Mouse (Mus musculus): Measurements from ENCODE around the gene Rarres1.

DNA sequence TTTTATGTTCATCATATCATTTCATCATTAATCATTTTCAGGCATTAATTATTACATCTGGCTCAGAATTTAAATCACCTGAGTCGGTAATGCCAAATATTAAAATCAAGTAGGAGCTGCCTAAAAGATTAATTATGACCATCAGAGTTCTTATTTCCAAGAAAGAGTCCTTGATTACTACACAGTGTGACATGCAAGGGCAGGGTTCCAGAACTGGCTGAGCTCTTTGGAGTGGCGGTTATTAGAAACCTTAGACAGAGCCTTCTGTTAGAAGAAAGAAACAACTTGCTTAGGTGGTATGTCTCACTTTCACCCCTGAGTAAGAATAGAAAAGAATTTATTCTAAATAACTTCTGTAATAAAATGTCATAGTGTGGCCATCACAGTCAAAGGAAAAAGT is 48.0 kb downstream of the Rarres1 start:
- TF ChIP-seq ZC3H11A (IDR thresholded peaks at IDR 0.05; ENCODE audit: low read depth, low read length) (no peak), CTCF (conservative IDR thresholded peaks at IDR 0.05 in 1 of 2, IDR thresholded peaks at IDR 0.05 in 1 of 2; ENCODE audit: low read depth in 2 of 2, low read length in 2 of 2) (no peak), POLR2A (IDR thresholded peaks at IDR 0.05; ENCODE audit: low read depth, low read length) (no peak), CHD2 (IDR thresholded peaks at IDR 0.05; ENCODE audit: low read length) (no peak), MAX (IDR thresholded peaks at IDR 0.05; ENCODE audit: low read length) (no peak), RAD21 (IDR thresholded peaks at IDR 0.05; ENCODE audit: low read depth, low read length) (no peak), PAX5 (IDR thresholded peaks at IDR 0.05; ENCODE audit: low read length) (no peak), MEF2A (IDR thresholded peaks at IDR 0.05; ENCODE audit: borderline replicate concordance, low read depth, low read length) (no peak), KAT2A (IDR thresholded peaks at IDR 0.05; ENCODE audit: insufficient replicate concordance, low read length) (no peak), USF1 (IDR thresholded peaks at IDR 0.05; ENCODE audit: low read depth, low read length) (no peak), NELFE (IDR thresholded peaks at IDR 0.05; ENCODE audit: low read depth, low read length) (no peak), ETS1 (conservative IDR thresholded peaks at IDR 0.05; ENCODE audit: low read depth, low read length) (no peak), TCF12 (IDR thresholded peaks at IDR 0.05; ENCODE audit: low read depth, low read length) (no peak)
